Mouse (Mus musculus) adrenal gland, postnatal 4 days (tissue): ENCODE data around the gene Ifitm10. TPM values are rescaled to one million over a fixed set of nuclear protein-coding genes. Genes with fewer than 3 reads are reported as not detected.
"Not testable (repeated sequence)": the region's sequence is repeated elsewhere in the genome, so short reads cannot be mapped to it uniquely, and the experiment has no call there.

Experiments used
- DNase-seq, 2 experiments: peaks; one replicate each; pipeline ENCODE4 v3.0.0; 2021 to 2022; ENCODE audit warnings: low spot score in 2 of 2, mixed read lengths in 2 of 2
- total RNA-seq, 2 experiments: library from RNA; stranded (reverse); gene quantifications; 2 replicates each; pipeline ENCODE4 v1.2.3; 2021

Gene Ifitm10
- total RNA-seq, 2 experiments from 2014 or later, result 5.1 to 6.2 TPM

- DNase-seq, result no peak
These were observed 3.7 kb downstream of the Ifitm10 start for GRCm38 (mm10) chr7:142369820-142370219.

- DNase-seq, result no peak
These were observed 4.7 kb downstream of the Ifitm10 start for GRCm38 (mm10) chr7:142368856-142369255.

DNA sequence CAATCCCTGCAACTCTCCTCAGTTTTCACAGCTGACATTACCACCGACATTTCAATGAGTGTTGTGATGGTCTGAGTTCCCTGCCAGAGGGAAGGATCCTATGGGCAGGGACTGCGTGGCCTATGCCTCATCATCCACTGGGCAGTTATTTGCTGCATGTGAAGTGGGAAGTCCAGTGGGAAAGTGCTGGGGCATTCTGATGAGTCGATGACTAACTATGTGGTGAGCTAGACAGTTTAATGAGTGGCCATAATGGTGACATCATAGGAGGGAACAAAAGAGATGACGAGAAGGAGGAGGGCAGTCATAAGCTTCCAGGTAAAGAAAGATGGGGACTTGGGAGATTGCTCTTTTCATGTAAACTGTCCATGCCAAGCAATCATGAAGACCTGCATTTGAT is 10.4 kb downstream of the Ifitm10 start:
- DNase-seq, result no peak

- DNase-seq, result no peak
These were observed 12.8 kb downstream of the Ifitm10 start for GRCm38 (mm10) chr7:142360743-142361142.

GRCm38 (mm10) chr7:142359129-142359528 is 14.4 kb downstream of the Ifitm10 start:
- DNase-seq, result no peak

DNA sequence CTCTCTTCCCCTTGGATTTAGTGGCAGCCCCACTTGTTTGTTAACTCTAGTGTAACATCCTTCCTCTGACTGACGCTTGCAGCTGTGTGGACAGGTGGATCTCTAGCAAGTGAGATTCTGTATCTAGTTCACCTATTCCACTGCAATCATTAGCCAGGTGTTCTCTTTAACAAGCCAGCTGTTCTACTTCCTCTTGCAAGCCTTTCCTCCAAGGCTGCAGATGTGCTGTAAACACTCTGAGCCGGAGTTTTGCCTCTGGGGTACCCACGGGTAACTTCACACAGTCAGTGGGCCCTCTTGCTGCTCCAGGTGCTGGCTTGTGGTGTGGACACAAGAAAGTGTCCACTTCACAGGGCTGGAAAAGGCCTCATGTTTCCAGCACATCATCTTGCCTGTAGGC is 16.0 kb downstream of the Ifitm10 start:
- no peak for DNase-seq

DNA sequence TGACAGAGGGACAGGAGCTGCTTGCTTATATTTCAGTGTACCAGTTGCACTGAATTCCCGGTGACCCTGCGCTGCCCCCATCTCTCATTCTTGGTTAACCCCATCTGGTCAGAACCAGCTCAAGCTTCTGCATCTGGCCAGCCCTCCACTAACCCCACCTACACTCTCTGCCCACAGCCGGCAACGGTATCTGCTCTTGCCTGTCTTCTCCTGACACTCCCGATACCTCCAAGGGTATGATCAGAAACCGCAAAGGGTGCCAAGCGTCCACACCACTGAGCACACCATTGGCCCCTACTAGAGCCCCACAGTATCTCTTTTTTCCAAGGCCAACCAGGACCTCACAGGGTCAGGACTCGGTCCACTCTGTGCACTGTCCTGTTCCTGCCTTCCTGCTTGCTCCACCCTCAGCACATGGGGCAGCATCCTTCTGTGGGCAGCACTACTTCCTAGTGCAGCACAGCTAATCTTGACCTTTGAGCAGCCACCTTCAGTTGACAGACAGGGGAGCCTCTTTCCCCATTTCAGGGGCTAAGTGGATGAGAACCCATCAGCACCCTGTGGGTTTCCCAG is 18.8 kb downstream of the Ifitm10 start:
- DNase-seq, result no peak

DNA sequence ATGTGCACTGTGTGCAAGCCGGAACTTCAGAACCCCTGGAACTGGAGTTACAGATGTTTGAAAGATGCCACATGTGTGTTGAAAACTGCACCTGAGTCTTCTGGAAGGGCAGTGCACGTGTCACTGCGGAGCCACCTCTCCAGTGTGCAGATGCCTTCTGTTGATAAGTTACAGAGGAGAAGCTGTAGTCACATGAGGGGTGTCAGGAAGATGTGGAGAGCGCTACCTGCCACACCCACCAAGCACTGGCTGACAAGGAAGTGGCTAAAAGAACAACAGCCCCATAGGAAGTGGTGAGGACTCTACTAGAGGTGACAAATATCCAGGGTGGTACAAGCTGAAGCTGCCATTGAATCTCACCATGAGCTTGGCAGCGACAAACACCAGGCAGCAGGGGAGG is 19.7 kb downstream of the Ifitm10 start:
- DNase-seq, result no peak

DNA sequence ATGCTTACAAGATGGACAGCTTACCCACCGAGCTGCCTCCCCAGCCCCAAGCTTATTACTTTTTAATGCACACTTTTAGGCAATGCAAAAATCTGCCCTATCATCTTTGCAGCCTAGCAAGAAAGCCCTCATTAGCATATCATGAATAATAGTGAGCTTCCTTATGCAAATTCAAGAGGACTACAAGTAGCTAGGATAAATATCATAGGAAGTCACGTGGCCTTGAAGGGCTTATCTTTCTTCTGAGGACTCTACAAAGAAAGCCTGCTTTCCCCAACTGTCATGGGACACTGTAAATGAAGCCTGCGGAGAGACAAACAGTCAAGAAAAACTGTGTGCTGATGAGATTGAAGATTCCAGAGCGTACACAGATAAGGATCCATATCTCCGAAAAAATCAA is 22.0 kb downstream of the Ifitm10 start:
- no peak for DNase-seq

- no peak for DNase-seq
These were observed 24.1 kb downstream of the Ifitm10 start for GRCm38 (mm10) chr7:142349308-142349961.

- DNase-seq, result no peak
These were observed 26.0 kb downstream of the Ifitm10 start for GRCm38 (mm10) chr7:142347542-142347941.

GRCm38 (mm10) chr7:142342247-142342640 is 31.3 kb downstream of the Ifitm10 start:
- DNase-seq, result no peak

GRCm38 (mm10) chr7:142341564-142342246 is 31.8 kb downstream of the Ifitm10 start:
- DNase-seq, result no peak

DNA sequence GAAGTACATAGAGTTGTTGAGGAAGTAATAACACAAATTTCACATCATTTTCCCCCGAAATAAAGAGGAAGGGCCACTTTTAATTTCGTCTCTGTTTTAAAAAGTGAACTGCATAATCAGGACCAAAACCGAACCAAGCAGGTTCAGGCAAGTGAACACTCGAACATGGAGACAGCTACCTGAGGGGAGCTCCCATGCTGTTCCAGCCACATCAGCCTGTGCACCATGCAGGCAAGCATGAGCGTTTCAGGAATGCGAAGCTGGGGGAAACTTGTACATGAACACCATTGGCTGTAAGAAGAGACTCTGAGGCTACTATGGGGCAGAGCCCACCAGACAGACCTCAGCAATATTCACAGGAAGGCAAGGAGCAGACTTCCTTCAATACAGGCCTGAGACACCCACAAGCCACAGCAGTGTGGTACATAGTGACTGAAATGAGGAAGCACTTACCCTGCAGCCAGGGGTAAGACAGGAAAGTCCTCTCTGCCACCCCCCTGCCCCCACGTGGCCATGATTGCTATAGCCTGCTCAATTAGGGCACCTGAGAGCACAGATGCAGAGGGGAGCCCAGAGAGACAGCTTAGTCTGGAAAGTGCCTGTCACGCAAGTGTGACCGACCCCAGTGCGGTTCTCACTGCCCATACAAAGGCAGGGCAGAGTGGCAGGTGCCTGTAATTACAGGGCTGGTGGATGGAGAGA is 33.1 kb downstream of the Ifitm10 start:
- DNase-seq, result no peak

GRCm38 (mm10) chr7:142335151-142335550 is 38.4 kb downstream of the Ifitm10 start:
- DNase-seq, result no peak

GRCm38 (mm10) chr7:142334246-142334645 is 39.3 kb downstream of the Ifitm10 start:
- peak; percentile 78 to 85 for DNase-seq

GRCm38 (mm10) chr7:142332741-142333140 is 40.8 kb downstream of the Ifitm10 start:
- not testable (repeated sequence) for DNase-seq

GRCm38 (mm10) chr7:142331281-142331680 is 42.3 kb downstream of the Ifitm10 start:
- DNase-seq, result no peak

DNA sequence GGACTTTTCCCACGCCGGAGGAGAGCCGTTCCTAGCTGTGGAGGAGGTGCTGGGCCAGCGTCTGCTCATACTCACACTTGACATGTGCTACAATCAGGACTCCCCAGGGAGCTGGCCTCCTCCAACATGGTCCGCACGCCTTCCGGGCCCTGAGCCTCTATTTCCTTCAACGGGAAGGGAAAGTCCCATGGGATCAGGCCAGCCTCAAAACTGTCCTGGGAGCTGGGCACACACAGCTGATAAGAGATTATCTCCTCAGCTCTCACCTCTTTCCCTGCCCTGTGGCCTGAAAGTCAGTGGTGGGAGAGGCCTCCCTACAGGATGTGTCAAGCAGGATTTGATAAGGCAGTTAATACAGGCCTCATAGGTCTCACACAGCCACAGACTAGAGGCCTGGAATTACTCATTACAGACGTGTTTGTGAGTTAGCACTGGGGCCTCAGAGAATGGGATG is 43.3 kb downstream of the Ifitm10 start:
- DNase-seq, result no peak

- DNase-seq, result no peak
These were observed 45.0 kb downstream of the Ifitm10 start for GRCm38 (mm10) chr7:142328507-142328906.

GRCm38 (mm10) chr7:142326714-142327445 is 46.7 kb downstream of the Ifitm10 start:
- no peak for DNase-seq
